Mouse (Mus musculus) liver, postnatal 0 days (tissue): Measurements from ENCODE around the gene March1.

Experiments used
- CTCF ChIP-seq: sonication (generic); IDR thresholded peaks from 2 replicates; pipeline ENCODE4 v1.5.1; 2016; ENCODE audit warnings: antibody characterized with exemption, low read depth
- EP300 ChIP-seq: IDR thresholded peaks from 2 replicates; pipeline ENCODE4 v1.6.1; 2016; ENCODE audit warnings: antibody characterized with exemption, low read depth, mild to moderate bottlenecking

- TF ChIP-seq CTCF (no peak), EP300 (no peak)
These were observed 716.6 kb downstream of the March1 start for GRCm38 (mm10) chr8:66334265-66334664.
